Mouse (Mus musculus): ENCODE measurements around the gene Pdia6. TPM values are rescaled to one million over a fixed set of nuclear protein-coding genes. Genes with fewer than 3 reads are reported as not detected.
A peak's percentile ranks its signal among the peaks of the same experiment; 100 is the strongest.

Pdia6 gene
- 16.4 and 19.6 TPM in 2 replicates for polyA plus RNA-seq (2012; rRNA removed)

DNA sequence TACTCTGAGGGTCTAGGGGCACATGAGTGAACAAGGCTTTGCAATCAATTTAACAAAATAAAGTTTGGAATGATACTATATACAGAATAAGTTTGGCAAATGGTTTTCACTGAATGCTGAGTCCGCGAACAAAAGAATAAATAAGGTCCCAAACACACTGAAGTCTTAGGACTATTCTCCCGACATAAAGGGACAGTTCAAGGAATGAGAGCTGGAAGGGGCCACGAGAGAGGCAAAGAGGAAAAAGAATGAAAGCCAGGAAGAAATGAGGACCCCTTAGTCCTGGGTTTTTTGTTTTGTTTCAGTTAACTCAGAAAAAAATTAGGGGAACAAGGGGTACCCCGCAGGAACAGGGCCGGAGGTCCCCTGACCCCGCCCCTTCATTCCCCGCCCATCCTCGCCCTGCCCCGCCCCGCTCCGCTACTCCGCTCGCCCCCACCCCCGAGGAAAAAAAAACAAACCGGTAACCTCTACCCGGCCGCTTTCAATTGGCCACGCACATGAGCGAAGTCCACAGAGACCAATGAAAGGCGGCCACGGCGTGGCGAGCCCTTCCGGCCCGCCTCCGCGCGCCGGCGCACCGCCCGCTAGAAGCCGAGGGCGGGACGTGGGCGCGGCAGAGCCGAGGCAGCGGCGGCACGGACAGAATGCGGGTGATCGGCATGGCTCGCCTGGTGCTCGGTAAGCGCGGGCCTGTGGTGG, at the start of gene Pdia6:
TSS of gene Pdia6 (plus strand) at position 575 of the 702 bp plus-strand sequence.
- Histone ChIP-seq H3K4me3 (ENCODE audit: low read depth, low read length) (peak within 1 kb of the TSS; percentile 79), H3K36me3 (ENCODE audit: control insufficient read depth, insufficient read depth, low read length) (peaks cover 8% of the 10 kb centered on the region), H3K4me1 (ENCODE audit: control insufficient read depth, insufficient read depth, insufficient read length, low read length) (peaks cover 7% of the 10 kb centered on the region; the same call in 1 of the 2 replicates), H3K27me3 (ENCODE audit: control insufficient read depth, insufficient read depth, low read length) (no peaks in the 10 kb centered on the region), H3K27ac (ENCODE audit: insufficient read depth, low read depth, low read length) (0 out of 2 replicates have a peak within 1 kb of the TSS, but pooled peaks have one; percentile 4)
- WGBS, result 2% methylated on average over 48 of the region's 48 CpGs
- TF ChIP-seq POLR2A (IDR thresholded peaks at IDR 0.05; ENCODE audit: low read depth, low read length) (peak; percentile 77), CTCF (IDR thresholded peaks at IDR 0.05; ENCODE audit: extremely low read depth, insufficient read length, insufficient replicate concordance, low read depth, low read length) (no peak)

DNA sequence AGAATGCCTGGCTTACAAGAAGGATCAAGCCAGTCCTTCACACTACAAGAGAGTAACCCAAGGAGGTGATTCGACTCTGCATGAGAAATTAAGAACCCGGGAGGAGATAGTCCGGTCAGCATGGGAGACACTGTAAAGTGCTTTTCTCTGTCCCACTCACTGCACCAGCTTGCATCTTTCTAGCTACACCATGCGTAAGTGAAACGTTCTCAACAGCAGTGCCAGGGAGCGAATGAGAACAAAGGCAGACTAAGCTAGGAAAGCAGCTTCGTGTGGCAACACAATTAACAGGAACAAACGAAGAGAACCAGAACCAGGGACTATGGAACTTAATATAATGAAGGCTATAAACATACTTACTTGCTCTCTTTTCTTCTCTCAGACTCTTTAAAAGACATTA, 48.0 kb upstream of the Pdia6 start:
- H3K27ac ChIP-seq (ENCODE audit: insufficient read depth, low read depth, low read length), result no peak overlapping the region
- H3K4me1 ChIP-seq (ENCODE audit: control insufficient read depth, insufficient read depth, insufficient read length, low read length), result no peaks in the 10 kb centered on the region
- 68% methylated on average over 8 of the region's 8 CpGs for WGBS
- no peaks in the 10 kb centered on the region for H3K36me3 ChIP-seq (ENCODE audit: control insufficient read depth, insufficient read depth, low read length)
- TF ChIP-seq CTCF (IDR thresholded peaks at IDR 0.05; ENCODE audit: extremely low read depth, insufficient read length, insufficient replicate concordance, low read depth, low read length) (no peak), POLR2A (IDR thresholded peaks at IDR 0.05; ENCODE audit: low read depth, low read length) (no peak)
- H3K4me3 ChIP-seq (ENCODE audit: low read depth, low read length), result no peak overlapping the region
- H3K27me3 ChIP-seq (ENCODE audit: control insufficient read depth, insufficient read depth, low read length), result no peaks in the 10 kb centered on the region

- Histone ChIP-seq H3K27ac (ENCODE audit: insufficient read depth, low read depth, low read length) (no peak overlapping the region), H3K4me3 (ENCODE audit: low read depth, low read length) (no peak overlapping the region), H3K4me1 (ENCODE audit: control insufficient read depth, insufficient read depth, insufficient read length, low read length) (no peaks in the 10 kb centered on the region), H3K36me3 (ENCODE audit: control insufficient read depth, insufficient read depth, low read length) (no peaks in the 10 kb centered on the region), H3K27me3 (ENCODE audit: control insufficient read depth, insufficient read depth, low read length) (no peaks in the 10 kb centered on the region)
- no peak for TF ChIP-seq POLR2A (IDR thresholded peaks at IDR 0.05; ENCODE audit: low read depth, low read length)
- 38% methylated on average over 4 of the region's 4 CpGs for WGBS
Measured at GRCm38 (mm10) chr12:17219107-17219506, 47.2 kb upstream of the Pdia6 start.

DNA sequence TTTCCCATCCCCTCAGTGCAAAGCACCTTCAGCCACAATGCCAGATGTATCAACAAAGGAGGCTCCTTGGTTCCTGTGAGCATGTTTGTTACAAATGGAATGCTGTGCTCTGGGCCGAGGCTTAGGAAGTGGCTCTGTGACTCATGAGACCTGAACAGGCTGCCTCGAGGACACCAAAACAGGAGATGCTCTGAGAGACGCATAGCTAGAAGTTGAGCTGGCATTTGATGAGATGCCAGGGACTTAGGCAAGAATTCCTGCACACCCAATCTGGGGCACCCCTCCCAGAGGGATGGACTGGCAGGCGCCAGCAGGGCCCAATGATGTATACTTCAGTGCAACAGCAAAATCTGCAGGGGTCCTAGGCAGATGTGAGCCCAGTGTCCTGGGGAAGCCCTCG, 45.7 kb upstream of the Pdia6 start:
- TF ChIP-seq CTCF (IDR thresholded peaks at IDR 0.05; ENCODE audit: extremely low read depth, insufficient read length, insufficient replicate concordance, low read depth, low read length) (no peak), POLR2A (IDR thresholded peaks at IDR 0.05; ENCODE audit: low read depth, low read length) (no peak)
- Histone ChIP-seq H3K36me3 (ENCODE audit: control insufficient read depth, insufficient read depth, low read length) (no peaks in the 10 kb centered on the region), H3K4me1 (ENCODE audit: control insufficient read depth, insufficient read depth, insufficient read length, low read length) (no peaks in the 10 kb centered on the region), H3K27me3 (ENCODE audit: control insufficient read depth, insufficient read depth, low read length) (no peaks in the 10 kb centered on the region), H3K4me3 (ENCODE audit: low read depth, low read length) (no peak overlapping the region), H3K27ac (ENCODE audit: insufficient read depth, low read depth, low read length) (no peak overlapping the region; the same call in 1 of the 2 replicates)
- WGBS, result 63% methylated on average over 5 of the region's 5 CpGs

- H3K4me3 ChIP-seq (ENCODE audit: low read depth, low read length), result no peak overlapping the region
- TF ChIP-seq POLR2A (IDR thresholded peaks at IDR 0.05; ENCODE audit: low read depth, low read length) (no peak), CTCF (IDR thresholded peaks at IDR 0.05; ENCODE audit: extremely low read depth, insufficient read length, insufficient replicate concordance, low read depth, low read length) (peak; percentile 72; the same call in 1 of the 2 replicates)
- H3K27me3 ChIP-seq (ENCODE audit: control insufficient read depth, insufficient read depth, low read length), result no peaks in the 10 kb centered on the region
- no peak overlapping the region for H3K27ac ChIP-seq (ENCODE audit: insufficient read depth, low read depth, low read length)
- no peaks in the 10 kb centered on the region for H3K36me3 ChIP-seq (ENCODE audit: control insufficient read depth, insufficient read depth, low read length)
- H3K4me1 ChIP-seq (ENCODE audit: control insufficient read depth, insufficient read depth, insufficient read length, low read length), result no peaks in the 10 kb centered on the region
- WGBS, result 48% methylated on average over 5 of the region's 5 CpGs
Measured at GRCm38 (mm10) chr12:17221891-17222428, 44.4 kb upstream of the Pdia6 start.

GRCm38 (mm10) chr12:17223050-17223449, 43.3 kb upstream of the Pdia6 start:
- 62% methylated on average over 3 of the region's 3 CpGs for WGBS
- TF ChIP-seq CTCF (IDR thresholded peaks at IDR 0.05; ENCODE audit: extremely low read depth, insufficient read length, insufficient replicate concordance, low read depth, low read length) (no peak), POLR2A (IDR thresholded peaks at IDR 0.05; ENCODE audit: low read depth, low read length) (no peak)

DNA sequence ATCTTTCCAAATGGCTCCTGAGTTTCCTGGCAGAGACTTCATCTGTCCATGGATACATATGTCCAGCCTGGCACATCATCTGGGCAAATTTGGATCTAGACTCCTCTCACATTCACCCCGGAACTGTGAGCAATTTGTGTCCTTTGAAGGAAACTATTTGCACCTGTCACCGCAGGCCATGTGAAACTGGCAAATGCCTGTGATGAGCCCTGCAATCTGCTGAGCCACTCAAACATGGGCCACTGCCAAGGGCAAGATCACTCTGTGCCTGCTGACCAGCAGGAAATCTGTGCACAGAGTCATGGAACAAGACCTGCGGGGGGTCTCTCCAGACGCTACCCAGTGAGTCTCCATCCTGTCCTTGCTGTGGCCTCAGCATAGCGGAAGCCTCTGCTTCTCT, 41.3 kb upstream of the Pdia6 start:
- WGBS, result 86% methylated on average over 5 of the region's 5 CpGs
- Histone ChIP-seq H3K27ac (ENCODE audit: insufficient read depth, low read depth, low read length) (no peak overlapping the region), H3K36me3 (ENCODE audit: control insufficient read depth, insufficient read depth, low read length) (no peaks in the 10 kb centered on the region), H3K4me1 (ENCODE audit: control insufficient read depth, insufficient read depth, insufficient read length, low read length) (no peaks in the 10 kb centered on the region), H3K4me3 (ENCODE audit: low read depth, low read length) (no peak overlapping the region), H3K27me3 (ENCODE audit: control insufficient read depth, insufficient read depth, low read length) (no peaks in the 10 kb centered on the region)
- TF ChIP-seq POLR2A (IDR thresholded peaks at IDR 0.05; ENCODE audit: low read depth, low read length) (no peak), CTCF (IDR thresholded peaks at IDR 0.05; ENCODE audit: extremely low read depth, insufficient read length, insufficient replicate concordance, low read depth, low read length) (no peak)

More at GRCm38 (mm10) chr12:17223050-17223449, 43.3 kb upstream of the Pdia6 start:
- Histone ChIP-seq H3K4me1 (ENCODE audit: control insufficient read depth, insufficient read depth, insufficient read length, low read length) (no peaks in the 10 kb centered on the region), H3K36me3 (ENCODE audit: control insufficient read depth, insufficient read depth, low read length) (no peaks in the 10 kb centered on the region), H3K27ac (ENCODE audit: insufficient read depth, low read depth, low read length) (no peak overlapping the region), H3K27me3 (ENCODE audit: control insufficient read depth, insufficient read depth, low read length) (no peaks in the 10 kb centered on the region), H3K4me3 (ENCODE audit: low read depth, low read length) (no peak overlapping the region)

Measured in small intestine, adult 2 months (tissue).